Mouse (Mus musculus) kidney, adult 18-20 months (tissue): ENCODE measurements around the gene Igfbpl1.

Experiments
- DNase-seq: peaks from one replicate; pipeline ENCODE4 v3.0.0; 2021

Gene Igfbpl1

DNA sequence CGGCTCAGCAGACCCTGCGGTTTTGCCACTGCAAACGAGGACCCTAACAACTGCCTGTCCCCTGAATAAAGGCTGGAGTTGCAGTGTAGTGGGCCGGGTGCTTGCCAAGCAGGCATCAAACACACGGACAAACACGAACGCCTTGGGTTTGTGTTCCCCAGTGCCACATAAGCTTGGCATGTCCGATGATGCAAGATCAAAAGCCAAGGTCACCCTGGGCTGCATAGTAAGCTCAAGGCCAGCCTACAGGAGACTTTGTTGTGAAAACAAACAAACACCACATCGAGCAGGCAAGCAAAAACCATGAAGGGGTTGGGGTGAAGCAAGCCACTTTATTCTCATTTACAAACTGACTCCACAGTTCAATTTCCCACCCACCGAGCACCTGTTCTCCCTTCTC, 57.6 kb downstream of the Igfbpl1 start:
- DNase-seq, result no peak

DNA sequence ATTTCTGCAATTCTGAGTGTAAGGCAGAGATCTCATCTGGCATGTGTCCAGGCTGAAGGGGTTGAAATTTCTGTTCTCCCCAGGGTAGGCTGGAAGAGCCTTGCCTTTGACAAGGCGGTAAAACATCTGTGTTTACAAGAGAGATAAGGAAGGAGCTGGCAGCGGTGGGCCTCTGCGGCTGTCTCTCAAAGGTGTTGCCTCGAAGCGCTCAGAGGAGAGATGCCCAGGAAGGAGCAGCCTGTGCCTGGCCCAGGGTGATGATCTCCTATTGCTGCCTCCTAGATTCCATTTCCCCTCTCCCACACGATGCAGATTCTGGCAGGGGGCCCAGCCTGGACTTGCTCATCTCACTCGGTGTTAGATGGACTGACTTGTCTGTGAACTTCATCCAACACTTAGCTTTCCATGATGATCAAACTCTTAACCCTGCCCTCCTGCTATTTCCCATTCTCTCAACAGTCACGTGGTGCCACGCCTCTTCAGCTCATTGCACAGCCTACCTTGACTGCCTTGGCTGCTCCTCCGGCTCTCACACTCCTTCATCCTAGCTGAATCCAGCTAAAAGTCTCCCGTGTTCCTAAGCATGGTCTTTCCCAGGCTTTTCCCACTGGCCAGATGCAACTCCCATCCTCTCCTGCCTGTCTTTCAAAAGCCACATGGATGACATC, 58.7 kb downstream of the Igfbpl1 start:
- no peak for DNase-seq

DNA sequence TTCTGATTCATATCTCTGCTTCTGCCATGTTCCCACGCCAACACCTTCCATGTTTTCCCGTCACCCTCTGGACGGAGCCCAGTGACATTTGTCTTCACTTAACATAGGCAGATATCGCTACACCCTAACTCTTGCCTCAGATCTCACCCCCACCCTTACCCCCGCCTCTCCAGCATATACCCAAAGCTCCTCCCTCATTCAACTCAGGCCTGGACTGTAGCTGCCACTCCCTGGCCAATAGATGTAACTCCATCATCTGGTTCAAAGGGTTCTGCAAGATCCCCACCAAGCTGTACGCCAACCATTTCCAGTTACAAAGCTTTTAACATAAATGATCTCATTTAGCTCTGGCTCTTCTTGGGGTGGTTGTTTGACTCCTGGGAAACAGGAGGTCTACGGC, 59.9 kb downstream of the Igfbpl1 start:
- no peak for DNase-seq

DNA sequence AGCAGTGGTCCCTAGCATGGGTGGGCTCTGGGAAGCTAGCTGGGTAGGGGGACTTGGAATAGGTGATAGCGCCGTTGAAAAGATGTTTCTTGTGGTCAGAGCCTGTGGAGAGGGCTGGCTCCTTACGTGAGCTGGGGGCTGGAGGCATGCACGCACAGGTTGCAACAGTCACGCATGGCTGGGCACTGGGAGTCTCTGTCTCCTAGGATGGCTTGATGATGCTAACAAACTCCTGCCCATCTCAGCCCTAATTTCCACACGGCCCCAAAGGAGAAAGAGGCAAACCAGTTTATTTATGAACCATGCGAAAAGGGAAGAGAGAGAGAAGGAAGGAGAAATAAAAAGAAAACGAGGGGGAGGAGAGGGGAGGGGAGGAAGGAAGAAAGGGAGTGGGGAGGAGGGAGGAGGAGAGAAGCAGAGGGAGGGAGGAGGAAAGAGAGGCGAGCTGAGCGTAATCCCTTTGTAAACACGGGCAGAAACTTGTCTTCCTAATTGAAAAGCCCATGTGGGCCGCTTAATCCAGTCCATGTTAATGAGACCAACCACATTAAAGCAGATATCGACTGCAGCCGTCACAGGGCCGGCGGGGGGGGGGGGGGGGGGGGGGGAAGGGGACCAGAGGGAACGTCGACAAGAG, 61.0 kb downstream of the Igfbpl1 start:
- no peak for DNase-seq

DNA sequence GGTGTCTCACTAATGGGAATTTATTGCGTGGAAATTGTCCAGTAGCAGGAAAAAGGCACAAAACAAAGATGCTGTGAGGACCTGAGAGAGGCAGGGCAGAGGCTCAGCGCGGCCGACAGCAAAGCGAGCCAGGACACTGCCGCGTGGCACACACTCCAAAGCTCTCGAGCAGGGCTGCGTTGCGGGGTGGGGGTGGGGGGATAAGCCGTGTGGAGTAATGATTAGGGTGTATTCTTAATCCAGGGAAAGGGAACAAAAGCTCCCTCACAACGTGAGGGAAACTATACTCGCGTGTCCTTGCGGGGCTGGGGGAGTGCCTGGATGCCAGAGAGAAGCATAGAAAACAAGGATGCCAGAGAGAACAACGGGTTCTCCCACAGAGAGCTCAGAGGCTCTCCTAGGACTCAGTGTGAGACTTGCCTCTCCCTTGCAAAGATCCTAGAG, 61.6 kb downstream of the Igfbpl1 start:
- no peak for DNase-seq

DNA sequence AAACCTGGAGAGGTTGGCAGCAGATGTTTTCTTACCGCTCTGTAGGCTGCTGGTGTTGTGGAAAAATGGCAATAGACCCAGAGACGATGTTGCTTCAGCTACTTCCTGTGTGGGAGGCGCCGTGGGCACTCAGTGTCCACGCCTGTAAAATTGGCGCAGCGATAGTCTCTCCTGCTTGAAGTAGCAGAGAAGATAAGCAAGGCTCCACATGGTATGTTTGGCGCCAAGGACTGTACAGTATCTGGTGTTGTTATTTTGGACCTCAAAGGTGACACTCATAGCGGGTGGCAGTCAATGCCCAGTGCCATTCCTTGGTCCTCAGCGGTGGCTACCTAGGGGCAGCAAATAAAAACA, 62.6 kb downstream of the Igfbpl1 start:
- DNase-seq, result no peak

DNA sequence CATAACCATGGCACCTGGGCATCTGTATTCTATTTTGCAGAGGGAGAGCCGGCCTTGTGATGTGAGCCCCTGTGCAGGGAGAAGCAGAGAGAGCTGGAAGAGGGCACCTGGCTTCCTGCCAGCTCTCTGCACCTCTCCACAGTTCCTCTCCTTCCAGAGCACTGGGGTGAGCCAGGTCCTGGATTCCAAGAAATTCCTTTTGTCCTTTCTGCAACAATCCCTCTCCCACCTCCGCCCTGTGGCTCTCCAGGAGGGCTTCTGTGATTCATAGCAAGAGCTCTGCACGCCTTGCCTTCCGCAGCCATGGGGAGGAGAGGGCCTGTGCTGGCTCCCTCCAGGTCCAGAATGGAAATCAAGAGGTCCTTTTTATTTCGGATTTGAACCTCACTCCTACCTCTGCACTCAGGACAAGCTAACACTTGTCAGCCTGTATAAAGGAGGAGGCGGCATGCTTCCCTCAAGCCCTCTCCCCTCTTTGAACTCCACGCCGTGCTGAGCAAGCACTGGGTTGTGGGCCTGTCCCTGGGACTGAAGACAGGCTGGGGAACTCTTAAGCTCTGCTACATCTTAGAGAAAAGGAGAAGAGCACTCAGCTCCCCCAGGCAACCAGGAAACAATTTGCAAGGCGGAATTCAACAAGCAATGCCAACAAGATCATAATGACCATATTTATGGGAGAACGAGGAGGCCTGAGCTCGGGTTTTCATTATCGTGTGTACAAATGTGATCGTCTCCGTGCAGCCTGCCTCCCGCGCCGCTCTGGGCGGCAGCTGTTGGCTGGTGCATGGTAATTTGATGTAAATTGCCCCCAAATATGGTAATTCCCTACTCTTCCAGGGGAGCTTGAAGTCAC, 63.2 kb downstream of the Igfbpl1 start:
- no peak for DNase-seq

DNA sequence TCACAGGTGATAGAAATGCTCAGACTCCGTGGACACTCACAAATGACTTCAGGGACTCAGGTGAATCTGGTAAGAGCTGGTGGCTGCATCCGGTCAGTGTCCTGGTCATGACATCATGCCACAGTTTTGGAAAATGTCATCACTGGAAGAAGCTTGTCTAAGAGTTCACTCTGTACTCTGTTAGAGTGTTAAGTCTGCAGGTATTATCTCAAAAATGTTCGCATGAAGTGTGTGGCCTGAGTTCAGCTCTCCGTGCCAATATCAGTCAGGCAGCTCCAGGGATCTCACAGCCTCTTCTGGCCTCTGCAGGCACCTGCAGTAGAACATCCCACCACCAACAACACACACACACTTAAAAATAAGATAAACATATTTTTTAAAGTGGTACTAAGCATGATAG, 64.1 kb downstream of the Igfbpl1 start:
- no peak for DNase-seq
